Mouse (Mus musculus): ENCODE data around the gene Rnft1.
"Not testable (repeated sequence)": the region's sequence is repeated elsewhere in the genome, so short reads cannot be mapped to it uniquely, and the experiment has no call there.

Gene Rnft1

GRCm38 (mm10) chr11:86527528-86527927, 43.1 kb downstream of the Rnft1 start:
- no peak for DNase-seq

DNA sequence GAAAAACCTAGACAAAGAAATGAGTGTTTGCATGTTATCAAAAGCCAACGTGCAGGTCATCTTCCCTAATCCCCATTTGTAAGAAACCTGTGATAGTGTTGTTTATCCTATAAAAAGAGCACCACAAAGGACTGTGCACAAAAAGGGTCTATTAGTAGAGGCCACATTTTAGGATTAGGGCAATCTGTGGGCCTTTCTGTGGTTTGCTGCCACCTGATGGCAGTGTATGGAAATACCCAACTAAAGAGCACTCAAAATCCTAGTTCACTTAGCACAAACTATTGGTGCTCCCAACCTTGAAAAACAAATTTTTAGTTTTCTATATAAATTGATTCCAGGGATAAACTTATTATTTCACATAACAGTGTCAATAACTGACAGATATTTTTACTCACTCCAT, 48.4 kb downstream of the Rnft1 start:
- peak; percentile 36 for DNase-seq

- DNase-seq: not testable (repeated sequence)
These were observed 48.8 kb downstream of the Rnft1 start for GRCm38 (mm10) chr11:86533302-86533701.

DNA sequence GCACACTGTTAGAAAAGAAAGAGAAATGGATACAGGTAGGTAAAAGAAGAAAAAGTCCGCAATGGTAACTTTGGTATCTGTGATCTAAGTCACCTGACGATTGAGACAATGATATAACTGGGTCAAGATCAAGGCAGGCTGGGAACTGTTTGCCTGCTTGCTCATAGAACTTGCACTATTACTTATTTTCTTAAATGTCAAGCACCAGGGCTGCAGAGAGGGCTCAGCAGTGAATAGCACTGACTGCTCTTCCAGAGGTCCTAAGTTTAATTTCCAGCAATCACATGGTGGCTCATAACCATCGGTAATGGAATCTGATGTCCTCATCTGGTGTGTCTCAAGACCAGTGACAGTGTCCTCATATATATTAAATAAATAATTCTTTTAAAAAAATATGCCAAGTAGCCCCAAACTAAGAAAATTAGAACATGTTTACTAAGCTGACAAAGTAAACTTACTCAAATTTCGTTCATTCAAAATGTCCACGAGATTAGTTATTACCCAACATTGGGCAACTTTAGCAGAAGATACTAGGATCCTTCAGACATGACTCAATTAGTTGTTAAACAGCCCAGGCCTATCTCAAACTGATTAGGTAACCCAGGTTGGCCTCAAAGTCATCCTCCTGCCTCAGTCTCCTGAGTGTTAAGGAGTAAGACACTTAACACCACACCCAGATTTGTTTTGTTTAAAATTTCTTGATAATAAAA, 49.9 kb downstream of the Rnft1 start:
- no peak for DNase-seq

DNA sequence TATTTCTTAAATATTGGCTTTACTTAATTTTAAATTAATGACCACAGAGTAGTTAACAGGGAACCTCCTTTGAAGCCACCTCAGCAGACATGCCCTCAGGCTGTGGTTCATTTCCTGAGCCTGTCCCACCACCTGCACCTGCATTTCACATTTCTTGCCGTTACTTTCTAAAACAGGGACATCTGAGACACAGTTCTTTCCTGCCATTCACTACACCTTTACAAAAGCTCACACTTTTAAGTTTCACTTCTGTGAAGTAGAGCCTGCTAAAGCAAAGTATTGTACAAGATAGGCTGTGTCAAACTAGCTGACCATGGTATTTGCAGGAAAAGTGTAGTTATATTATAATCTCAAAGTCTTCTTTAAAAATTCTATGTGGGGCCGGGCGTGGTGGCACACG, 54.3 kb downstream of the Rnft1 start:
- DNase-seq: no peak

DNA sequence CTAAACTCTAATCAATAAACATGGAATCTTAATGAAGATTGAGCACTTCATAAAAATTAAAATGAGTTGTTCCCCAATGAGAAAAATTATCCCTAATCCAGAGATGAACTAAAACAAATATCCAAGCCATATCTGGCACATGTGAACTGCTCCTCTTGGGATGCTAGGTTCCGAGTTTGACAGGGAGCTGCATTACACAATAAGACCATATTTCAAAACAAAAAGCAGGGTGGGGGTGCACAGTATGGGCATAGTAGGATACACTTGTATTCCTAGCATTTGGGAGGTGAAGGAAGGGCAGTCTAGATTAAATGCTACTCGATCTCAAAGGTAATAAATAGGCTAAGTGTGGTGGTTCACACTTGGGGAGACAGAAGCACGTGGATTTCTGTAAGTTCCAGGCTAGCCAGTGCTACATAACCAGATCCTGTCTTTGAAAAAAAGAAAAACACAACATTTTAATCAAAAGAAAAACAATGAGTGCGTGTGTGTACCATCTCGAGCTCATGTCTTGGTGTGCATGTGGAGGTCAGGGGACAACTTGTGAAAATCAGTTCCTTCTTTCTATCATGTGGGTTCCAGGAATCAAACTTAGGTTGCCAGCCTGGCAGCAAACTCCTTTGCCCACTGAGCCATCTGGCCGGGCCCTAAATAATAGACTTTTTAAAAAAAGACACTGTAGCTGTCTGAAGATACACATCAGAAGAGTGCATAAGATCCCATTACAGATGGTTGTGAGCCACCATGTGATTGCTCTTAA, 55.4 kb downstream of the Rnft1 start:
- DNase-seq: no peak

GRCm38 (mm10) chr11:86540476-86540845, 56.0 kb downstream of the Rnft1 start:
- DNase-seq: no peak

- no peak for DNase-seq
These were observed 58.4 kb downstream of the Rnft1 start for GRCm38 (mm10) chr11:86542851-86543250.

- DNase-seq: no peak
These were observed 59.6 kb downstream of the Rnft1 start for GRCm38 (mm10) chr11:86543960-86544638.

DNA sequence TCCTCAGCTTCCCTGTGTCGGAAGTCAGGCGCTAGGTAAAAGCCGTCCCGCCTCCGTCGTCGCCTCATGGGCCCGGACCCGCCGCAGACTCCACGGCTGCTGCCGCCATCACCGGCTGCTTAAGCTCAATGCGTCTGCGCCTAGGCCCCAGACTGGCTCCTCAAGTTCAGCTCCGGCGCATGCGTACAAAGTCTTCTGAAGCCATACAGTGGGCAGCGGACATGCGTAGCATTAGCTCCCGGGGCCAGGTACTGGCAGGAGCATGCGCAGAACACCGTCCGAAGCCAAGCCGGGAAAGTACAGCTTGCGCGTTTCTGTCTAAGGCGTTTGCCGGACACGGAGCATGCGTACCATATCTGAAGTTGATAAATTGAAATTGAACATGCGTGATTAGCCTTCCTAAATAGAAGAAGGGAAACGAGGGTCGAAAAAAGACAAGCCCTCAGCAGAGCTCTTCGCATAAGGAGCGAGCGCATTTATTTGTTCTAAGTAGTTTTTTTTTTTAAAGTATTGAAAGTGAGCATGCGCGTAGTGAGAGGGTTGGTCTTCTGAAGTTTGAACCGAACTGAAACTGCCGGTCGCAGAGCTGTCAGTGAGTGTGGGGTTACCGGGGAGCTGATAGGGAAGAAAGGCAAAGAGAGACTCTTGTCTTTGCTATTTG, 60.3 kb downstream of the Rnft1 start, which contains the start of the genes Rps6kb1 and Tubd1:
Rps6kb1 (minus strand) TSS at position 167 of the 661 bp plus-strand sequence.
Tubd1 (plus strand) TSS at position 353 of the 661 bp plus-strand sequence.
- peak; percentile 100 for DNase-seq

- DNase-seq: no peak
These were observed 61.1 kb downstream of the Rnft1 start for GRCm38 (mm10) chr11:86545556-86545955.

DNA sequence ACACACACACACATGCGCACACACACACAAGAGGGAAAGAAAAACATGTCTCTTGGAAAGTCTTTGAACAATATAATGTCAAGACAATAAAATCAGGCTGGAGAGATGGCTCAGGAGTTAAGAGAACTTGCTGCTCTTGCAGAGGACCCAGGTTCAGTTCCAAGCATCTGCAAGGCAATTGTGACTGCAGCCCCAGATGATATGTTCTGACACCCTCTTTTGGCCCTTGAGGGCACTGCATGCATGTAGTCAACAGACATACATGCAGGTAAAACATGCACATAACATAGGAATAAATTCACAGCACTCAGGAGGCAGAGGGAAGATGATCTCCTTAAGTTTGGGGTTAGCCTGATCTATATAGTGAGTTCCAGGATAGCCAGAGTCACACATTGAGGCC, 63.0 kb downstream of the Rnft1 start:
- DNase-seq: no peak

All from lung, postnatal 10 days (tissue).